Mouse (Mus musculus) cerebral cortex, adult 2 months (tissue): ENCODE measurements around the gene Fam45a.

Experiments
- WGBS: fragments of 180-500 bp; shearing (Covaris S2); methylation state at CpG from one replicate; pipeline ENCODE4 v1.1.7; 2018; 5-methylcytosine and 5-hydroxymethylcytosine counted together

The Fam45a gene

DNA sequence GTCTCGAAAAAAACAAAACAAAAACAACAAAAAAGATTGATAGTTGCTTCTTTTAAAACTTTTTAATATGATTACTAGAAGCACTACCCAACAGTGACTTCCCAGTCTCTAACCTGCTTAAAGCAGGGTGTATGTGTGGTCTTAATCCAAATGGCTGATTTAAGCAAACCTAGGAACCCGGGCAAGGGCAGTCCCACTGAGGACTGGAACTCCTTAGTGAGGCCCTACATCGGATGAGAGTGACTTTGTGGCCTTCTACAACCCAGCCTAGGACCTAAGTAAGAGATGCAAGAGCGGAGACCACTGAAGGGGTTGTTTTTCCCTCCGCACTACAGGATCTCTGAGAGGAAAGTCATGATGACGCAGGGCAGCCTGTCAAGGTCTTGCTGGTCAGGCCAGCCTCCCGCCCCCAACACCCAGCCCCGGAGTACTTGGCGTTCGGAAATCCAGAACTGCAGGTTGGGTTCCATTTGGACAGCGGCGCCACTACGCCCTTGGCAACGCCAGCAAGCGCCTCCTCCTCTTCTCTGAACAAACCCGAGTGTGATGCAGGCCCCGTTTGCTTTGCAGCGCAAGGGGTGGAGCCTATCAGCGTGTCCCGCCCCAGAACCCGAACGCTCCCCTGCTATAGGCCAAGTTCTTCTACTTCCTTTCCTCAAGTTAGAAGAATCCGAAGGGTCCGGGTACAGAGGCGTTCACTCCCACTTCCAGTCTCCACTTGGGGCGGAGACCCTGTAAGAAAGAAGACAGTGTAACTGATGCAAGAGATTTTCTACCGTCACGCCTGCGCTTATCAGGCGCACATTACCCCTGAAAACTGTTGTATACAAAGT, 49.7 kb downstream of the Fam45a start, which contains the start of gene Sfxn4:
Gene Sfxn4, minus strand, starts transcription at position 612 of the 833 bp plus-strand sequence.
- 2% methylated on average over 30 of the region's 30 CpGs for WGBS

- WGBS: 99% methylated on average over 4 of the region's 4 CpGs
Observed at GRCm38 (mm10) chr19:60866169-60866568, 54.8 kb downstream of the Fam45a start.

GRCm38 (mm10) chr19:60870489-60870888, 59.1 kb downstream of the Fam45a start:
- 54% methylated on average over 1 of the region's 1 CpGs for WGBS

DNA sequence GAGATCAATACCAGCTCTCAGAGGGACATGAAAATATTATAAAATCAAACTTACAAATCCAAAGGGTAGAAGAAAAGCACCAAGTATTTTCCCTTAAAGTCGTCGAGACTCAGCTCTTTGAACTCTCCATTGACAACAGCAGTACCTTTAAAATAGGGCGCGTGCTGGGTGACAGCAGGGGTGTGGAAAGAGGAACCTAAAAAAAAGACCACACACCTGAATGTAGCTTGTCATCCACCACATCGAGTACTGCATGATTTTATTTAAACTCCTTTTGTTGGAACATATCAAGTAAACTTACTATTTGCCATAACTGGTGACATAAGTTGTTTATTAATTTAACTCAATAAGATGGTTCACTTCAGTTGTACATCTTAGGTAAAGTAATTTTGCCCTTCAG, 60.0 kb downstream of the Fam45a start:
- WGBS: 90% methylated on average over 5 of the region's 5 CpGs

DNA sequence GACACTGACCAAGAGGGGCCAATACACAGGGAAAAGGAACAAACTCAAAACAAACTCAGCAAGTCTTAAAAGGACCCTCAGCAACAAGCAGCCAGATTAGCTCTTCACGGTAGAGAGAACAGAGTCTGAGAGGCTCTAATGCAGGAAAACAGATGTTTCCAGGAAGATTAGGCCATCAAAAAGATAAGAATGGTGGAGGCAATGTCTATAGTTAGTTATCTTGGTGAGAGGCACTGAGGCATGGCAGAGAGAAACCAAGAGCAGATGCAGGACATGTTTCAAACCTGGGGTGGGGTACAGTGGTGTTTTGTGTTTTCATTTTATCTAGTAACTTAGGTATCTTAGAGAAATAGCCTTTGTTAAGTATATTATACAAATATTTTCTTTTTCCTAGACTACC, 60.9 kb downstream of the Fam45a start:
- WGBS: 68% methylated on average over 1 of the region's 1 CpGs

- 8% methylated on average over 4 of the region's 4 CpGs for WGBS
Observed at GRCm38 (mm10) chr19:60873501-60873900, 62.1 kb downstream of the Fam45a start.

- under 1% methylated on average over 28 of the region's 28 CpGs for WGBS
Observed at GRCm38 (mm10) chr19:60874064-60874694, 62.8 kb downstream of the Fam45a start, which contains the start of gene Prdx3. Gene Prdx3 (minus strand): TSS chr19:60874556.

DNA sequence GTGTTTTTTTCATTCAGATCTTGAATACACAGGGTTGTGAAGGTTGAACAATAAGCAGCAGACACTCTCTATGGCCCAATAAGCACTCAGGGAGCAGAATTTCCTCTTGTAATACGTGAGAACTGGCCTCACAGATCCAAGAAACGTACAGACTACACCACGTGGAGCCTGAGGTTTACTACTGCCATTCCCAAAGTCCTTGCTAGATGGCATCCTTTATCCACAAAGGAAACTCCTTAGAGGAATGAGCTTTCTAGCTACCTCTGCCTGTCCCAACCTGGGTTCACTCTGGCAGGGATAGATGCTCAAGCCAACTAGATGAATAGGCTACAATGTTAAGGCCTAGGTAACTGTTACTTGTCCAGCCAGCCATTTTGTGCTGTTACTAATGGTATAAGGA, 71.7 kb downstream of the Fam45a start:
- WGBS: 4% methylated on average over 3 of the region's 3 CpGs
